Mouse (Mus musculus) forelimb bud, embryonic 11.5 days (tissue): ENCODE measurements around the gene Plekhg4.

Experiments
- DNase-seq: peaks from one replicate; pipeline ENCODE4 v3.0.0-alpha.2; 2012; ENCODE audit warnings: low read depth, low spot score

The Plekhg4 gene

DNA sequence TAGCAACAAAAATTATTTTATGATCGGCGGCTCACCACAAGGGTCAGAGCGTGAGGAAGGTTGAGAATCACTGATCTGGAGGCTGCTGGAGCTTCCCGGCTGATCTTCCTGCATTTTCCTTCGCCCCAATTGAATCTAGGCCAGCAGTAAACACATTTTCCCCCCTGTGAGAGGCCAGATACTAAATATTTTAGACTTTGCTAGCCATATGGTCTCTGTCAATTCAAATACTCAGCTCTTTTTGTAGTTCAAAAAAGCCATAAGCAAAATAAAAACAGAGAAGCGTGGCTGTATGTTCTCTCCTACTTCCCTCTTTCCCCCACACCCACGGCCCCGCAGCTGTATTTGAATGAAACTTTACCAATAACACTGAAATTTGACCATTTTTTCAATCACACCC is 30.4 kb downstream of the Plekhg4 start:
- DNase-seq: no peak

DNA sequence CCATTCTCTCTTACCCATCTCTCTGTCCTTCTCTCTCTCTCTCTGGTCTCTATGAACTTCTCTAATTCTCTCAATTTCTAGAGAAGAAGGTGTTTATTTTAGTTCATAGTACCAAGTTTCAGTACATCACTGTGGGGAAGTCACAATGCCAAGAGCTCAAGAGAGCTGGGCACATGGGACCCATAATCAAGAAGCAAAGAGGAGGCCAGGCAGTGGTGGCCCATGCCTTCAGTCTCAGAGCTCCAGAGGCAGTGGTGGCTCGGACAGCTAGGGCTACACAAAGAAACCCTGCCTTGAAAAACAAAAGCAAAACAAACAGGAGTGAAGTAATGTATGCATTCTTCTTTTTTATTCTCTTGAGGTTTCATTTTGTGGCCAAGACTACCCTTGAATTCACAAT is 31.4 kb downstream of the Plekhg4 start:
- no peak for DNase-seq

DNA sequence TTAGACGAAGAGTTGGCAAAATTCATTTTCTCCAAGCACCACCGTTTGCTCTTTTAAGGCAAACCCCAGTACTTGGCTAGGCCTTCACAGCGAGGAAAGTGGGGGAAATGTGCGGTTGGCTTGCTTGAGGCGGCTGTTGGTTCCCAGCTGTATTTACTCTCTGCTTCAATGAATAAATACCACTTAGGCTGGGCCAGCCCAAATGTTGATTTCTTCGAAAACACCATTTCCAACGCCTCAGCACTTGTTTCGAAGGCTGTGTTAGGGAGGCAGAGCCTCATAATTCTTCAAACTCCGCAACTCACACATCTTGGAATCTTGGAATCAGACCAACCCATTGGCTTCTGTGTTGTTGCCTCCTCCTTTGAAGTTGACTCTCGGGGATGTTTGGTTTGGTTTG is 33.3 kb downstream of the Plekhg4 start:
- DNase-seq: no peak

DNA sequence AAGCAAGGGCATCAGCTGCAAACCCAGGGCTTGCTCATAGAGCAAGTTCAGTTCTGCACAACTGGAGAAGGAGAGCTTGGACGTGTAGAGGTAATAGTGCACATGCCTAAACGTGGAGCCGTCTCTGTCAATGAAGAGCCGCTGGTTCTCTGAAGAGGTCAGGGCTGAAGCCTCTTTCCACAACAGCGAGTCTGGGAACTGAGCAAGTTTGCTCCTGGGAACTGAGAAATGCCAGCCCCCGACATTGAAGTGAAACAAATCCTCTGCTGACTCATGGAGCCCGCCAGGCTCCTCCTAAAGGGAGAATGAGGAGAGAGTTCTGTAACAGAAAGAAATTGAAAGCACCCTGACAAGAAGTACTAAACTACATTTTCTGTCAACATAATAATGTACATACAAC is 35.3 kb downstream of the Plekhg4 start:
- no peak for DNase-seq

DNA sequence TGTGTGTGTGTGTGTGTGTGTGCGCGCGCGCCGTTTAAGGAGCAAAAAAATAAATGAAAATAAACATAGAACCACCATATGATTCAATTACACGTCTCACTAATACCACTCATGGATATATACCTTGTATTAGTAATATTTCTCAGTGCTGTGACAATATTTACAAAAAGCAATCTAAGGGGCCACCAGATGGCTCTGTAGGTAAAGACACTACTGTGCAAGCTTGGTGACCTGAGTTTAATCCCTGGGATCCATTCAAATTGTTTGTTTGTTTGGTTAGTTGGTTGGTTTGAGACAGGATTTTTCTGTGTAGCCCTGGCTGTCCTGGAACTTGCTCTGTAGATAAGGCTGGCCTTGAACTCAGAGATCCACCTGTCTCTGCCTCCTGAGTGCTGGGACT is 36.9 kb downstream of the Plekhg4 start:
- DNase-seq: no peak

DNA sequence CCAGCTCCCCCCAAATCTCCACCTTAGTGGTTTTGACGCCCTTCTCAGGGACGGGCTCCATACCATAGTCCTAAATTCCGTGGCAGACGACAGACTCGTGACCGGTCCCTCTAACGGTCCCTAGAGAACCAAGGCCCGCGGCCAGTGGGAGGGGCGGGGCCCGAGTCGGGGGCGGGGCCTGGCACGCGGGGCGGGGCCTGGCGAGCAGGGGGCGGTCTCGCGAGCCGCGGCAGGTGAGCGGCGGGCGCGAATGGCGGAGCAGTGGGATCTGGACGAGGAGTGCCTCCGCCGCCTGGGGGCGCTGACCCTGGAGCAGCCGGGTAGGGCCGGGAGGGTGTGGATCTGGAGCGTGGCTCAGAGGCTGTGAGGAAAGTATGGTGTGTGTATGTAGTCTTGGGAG is 40.3 kb downstream of the Plekhg4 start, which contains the start of the genes Kctd19 and Lrrc36:
Gene Kctd19 (minus strand): TSS at position 112 of the 400 bp plus-strand sequence.
Gene Lrrc36 (plus strand): TSS at position 181 of the 400 bp plus-strand sequence.
- peak; percentile 4 for DNase-seq

DNA sequence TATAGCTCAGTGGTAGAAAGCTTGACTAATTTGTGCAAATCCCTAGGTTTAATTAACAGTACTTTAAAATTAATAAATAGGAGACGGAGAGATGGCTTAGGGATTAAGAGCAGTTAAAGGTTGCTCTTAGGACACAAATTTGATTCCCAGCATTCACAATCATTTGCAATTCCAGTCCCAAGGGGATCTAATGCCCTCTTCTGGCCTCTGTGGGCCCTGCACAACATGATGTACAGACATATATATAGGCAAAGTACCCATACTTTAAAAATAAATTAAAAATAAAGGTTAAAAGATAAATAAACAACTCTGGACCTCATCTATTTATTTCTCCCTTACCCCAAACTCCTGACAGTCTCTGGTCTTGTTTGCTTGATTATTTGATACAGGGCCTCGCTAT is 45.9 kb downstream of the Plekhg4 start:
- no peak for DNase-seq

DNA sequence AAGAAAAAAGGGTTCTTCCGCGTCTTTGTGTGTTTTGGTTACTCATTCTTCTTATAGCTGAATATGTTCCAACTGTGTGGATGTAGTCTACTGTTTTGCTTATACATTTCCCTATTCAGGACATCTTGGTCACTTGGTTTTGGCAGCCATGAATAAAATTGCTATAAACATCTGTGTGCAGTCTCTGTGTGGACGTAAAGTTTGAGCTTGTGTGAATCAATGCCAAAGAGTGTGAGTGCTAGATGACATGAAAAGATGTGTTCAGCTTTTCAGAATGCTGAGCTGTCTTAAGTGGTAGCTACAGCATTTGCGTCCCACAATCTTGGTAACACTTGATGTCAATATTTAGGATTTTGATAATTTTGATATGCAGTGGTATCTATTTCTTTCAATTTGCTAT is 46.7 kb downstream of the Plekhg4 start:
- no peak for DNase-seq

DNA sequence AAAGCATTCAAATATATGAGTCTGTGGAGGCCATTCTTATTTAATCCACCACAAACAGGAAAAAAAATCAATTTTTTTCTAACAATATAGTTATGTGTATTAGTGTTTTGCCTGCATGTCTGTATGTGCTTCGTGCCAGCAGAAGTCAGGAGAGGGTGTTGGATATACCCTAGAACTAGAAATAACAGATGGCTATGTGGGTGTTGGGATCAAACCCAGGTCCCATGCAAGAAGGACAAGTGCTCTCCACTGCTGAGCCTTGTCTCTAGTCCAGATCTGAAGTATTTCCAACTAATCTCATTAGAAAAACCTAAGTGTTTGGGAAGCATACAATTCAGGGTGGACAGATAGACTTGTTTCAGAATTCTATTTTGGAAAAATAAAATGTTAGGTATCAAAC is 48.9 kb downstream of the Plekhg4 start:
- DNase-seq: no peak

DNA sequence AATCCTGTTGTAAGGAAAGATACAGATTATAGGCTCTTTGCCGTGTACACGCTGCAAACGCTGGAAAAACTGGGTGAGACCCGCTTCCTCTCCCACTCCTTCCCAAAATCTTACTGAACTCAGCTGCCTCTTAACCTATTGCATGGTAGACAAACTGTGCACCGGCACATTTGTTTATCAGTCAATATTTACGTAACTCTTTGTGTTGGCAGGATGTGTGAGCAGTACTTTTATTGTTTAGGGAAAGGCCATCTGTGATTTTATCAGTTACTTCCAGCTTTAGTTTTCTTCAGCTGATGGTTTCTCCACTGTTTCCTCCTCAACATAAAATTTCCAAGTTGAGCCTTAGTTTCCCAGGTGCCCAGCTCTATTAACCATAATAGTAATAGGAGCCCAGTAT is 53.8 kb downstream of the Plekhg4 start:
- DNase-seq: no peak

DNA sequence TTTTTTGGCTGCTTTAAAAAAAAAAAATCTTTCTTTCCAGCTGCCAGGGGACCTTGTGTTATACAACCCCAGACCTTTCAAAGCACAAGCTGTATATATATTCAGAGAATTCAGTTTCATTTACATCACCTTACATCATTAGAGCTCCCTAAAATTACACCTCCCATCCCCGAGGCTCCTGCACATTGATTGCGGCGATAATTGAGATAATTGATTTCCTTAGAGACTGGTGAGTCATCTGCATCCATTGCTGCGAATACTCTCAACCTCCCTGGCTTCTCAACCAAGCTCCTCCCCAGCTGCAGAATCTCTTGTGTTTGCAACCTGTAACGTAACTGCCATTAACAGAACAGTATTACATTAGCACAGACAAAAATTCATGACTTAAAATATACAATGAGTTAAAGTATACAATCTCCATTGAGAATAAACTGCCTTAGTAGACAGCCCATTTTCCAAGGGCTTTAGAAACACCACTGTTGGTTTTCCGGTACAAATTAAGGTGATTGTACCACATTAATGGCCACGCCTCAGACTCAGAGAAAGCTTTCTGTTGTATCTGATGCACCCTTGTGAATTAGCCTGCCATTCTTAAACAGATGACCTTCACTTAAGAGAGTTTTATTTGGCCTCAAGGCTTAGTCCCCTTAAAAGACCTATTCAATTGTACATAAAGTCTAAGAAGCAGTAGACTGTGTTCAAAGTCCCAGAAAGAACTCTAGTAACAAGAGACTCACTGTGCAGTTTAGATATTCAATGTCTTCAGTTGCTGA is 58.9 kb downstream of the Plekhg4 start:
- DNase-seq: no peak
